Mouse (Mus musculus): Measurements from ENCODE around the gene Irf2.

GRCm38 (mm10) chr8:46791664-46792371 lies 52.3 kb downstream of the Irf2 start:
- TF ChIP-seq ZNF384 (IDR thresholded peaks at IDR 0.05; ENCODE audit: low read depth, low read length) (no peak), MAFK (IDR thresholded peaks at IDR 0.05; ENCODE audit: insufficient read depth, low read depth, low read length) (no peak), CHD2 (IDR thresholded peaks at IDR 0.05; ENCODE audit: low read depth, low read length) (no peak), HCFC1 (IDR thresholded peaks at IDR 0.05; ENCODE audit: borderline replicate concordance, insufficient read depth, low read length) (no peak), ZC3H11A (IDR thresholded peaks at IDR 0.05; ENCODE audit: borderline replicate concordance, low read depth, low read length) (no peak)
